Mouse (Mus musculus) gastrocnemius, adult 8-10 months (tissue): ENCODE data around the gene S1pr3. TPM values are rescaled to one million over a fixed set of nuclear protein-coding genes. Genes with fewer than 3 reads are reported as not detected.

Source experiments
- DNase-seq, 2 experiments: peaks; one replicate each; pipeline ENCODE4 v3.0.0; 2022; ENCODE audit warnings: low spot score in 2 of 2
- total RNA-seq, 4 experiments: library from RNA; stranded (reverse); gene quantifications; 2 replicates each; pipeline ENCODE4 v1.2.4; 2022

Gene S1pr3
- total RNA-seq, 4 experiments from 2014 or later, result 2.5 to 4.5 (median 2.7) TPM

GRCm38 (mm10) chr13:51442922-51443321, 34.5 kb downstream of the S1pr3 start:
- DNase-seq, result no peak

- DNase-seq, result no peak
These were observed 38.1 kb downstream of the S1pr3 start for GRCm38 (mm10) chr13:51446550-51446949.

GRCm38 (mm10) chr13:51456190-51456878, 47.9 kb downstream of the S1pr3 start:
- no peak for DNase-seq

DNA sequence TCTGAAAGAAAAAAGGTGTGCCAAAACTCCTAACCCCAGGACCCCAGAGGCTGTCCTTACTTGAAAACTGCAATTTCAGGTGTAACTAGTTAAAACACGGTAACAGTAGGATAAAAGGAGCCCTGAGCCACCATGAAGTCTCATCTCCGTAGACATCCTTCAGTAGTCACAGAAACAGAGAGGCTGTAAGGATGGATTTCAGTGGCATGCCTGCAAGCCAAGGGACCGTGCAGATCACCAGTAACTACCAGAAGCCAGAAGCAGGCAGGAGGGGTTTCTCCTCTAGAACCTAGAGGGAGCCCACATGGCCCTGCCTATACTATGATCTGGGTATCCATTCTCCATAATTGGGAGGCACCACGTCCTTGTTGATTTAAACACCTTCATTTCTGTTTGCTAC, 55.9 kb downstream of the S1pr3 start:
- no peak for DNase-seq

DNA sequence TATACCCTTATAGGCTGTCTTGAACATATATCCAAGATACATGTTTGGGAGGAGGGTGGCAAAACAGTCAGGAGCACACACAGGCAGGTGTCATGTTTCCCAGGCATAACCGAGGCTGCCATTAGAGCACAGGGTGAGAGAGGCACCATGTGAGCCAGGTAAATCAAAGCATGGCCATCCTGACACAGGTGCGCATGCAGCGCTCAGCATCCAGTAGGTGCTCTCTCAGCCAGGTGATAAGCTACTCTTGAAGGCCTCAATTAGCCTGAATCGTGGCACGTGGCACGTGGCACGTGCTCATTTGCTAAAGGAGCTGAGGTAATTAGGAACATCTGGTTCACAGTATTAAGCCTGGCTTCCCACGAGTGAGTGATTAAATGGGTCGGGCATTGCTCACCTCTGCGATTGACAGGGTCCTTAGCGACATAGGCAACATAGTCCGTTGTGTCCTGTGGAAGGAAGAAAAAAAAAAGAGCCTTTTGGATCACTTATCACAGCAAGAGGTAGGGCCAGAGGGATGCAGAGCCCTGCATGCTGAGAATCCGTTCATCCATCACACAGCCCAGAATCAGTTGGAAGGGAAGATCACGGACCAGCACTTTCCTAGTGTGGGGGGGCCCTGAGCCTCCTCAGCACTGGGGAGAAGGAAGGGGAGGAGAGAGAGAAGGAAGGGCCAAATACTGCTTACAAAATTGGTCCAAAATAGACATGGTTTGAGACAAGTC, 57.8 kb downstream of the S1pr3 start:
- DNase-seq, result no peak

GRCm38 (mm10) chr13:51468697-51469250, 60.3 kb downstream of the S1pr3 start:
- DNase-seq, result no peak

Other genes with a start within 250 kb of the S1pr3 start
- not detected for gene Nxnl2, start 237.6 kb upstream of the S1pr3 start, total RNA-seq
- 1 to 10 TPM in 2 of 4 experiments, under 1 TPM in 2; 0.75 to 1.1 (median 1.0) TPM for gene Shc3, start 160.8 kb downstream of the S1pr3 start, total RNA-seq
- under 1 TPM in 3 of 4 experiments, not detected in 1; 0.39 to 0.65 (median 0.45) TPM for gene Cks2, start 236.6 kb downstream of the S1pr3 start, total RNA-seq
- 1 to 10 TPM; 7.6 to 8.9 (median 7.7) TPM for gene Secisbp2, start 243.1 kb downstream of the S1pr3 start, total RNA-seq